Mouse (Mus musculus) embryonic facial prominence, embryonic 10.5 days (tissue): ENCODE results near the gene Ddx47. TPM values are rescaled to one million over a fixed set of nuclear protein-coding genes. Genes with fewer than 3 reads are reported as not detected.

Experiments
- DNase-seq: peaks from one replicate; pipeline ENCODE4 v3.0.0-alpha.2; 2017; ENCODE audit warnings: low spot score
- H3K27ac ChIP-seq: fragments of 300-500 bp; sonication (generic); replicated peaks from 2 replicates; pipeline ENCODE4 v1.5.1; 2016; ENCODE audit warnings: mild to moderate bottlenecking
- H3K27me3 ChIP-seq: fragments of 300-500 bp; sonication (generic); replicated peaks from 2 replicates; pipeline ENCODE4 v1.6.1; 2016; ENCODE audit warnings: low read depth, mild to moderate bottlenecking; ENCODE audit not compliant: poor library complexity, severe bottlenecking
- H3K36me3 ChIP-seq: fragments of 300-500 bp; sonication (generic); replicated peaks from 2 replicates; pipeline ENCODE4 v1.6.1; 2016; ENCODE audit warnings: mild to moderate bottlenecking, moderate library complexity
- H3K4me1 ChIP-seq: fragments of 300-500 bp; sonication (generic); 2 replicates; pipeline ENCODE4 v1.6.1; 2016
- H3K4me3 ChIP-seq: fragments of 300-500 bp; sonication (generic); 2 replicates; pipeline ENCODE4 v1.5.1; 2016; ENCODE audit warnings: mild to moderate bottlenecking, moderate library complexity
- H3K9me3 ChIP-seq: fragments of 300-500 bp; sonication (generic); 2 replicates; pipeline ENCODE4 v1.6.1; 2016; ENCODE audit warnings: mild to moderate bottlenecking
- WGBS: fragments of 180-500 bp; shearing (Covaris S2); methylation state at CpG from one replicate; pipeline ENCODE4 v1.1.7; 2016; 5-methylcytosine and 5-hydroxymethylcytosine counted together
- polyA plus RNA-seq: library from polyadenylated mRNA; unstranded; fragments of >200 nt; fragmentation: Nextera tagmentation; extraction: Ambion mirVana; gene quantifications from 2 replicates; pipeline ENCODE4 v1.2.1, GENCODE M21; 2016

Gene Ddx47
- 113 and 117 TPM in 2 replicates for polyA plus RNA-seq

GRCm38 (mm10) chr6:135011048-135011733 lies at the start of gene Ddx47:
Gene Ddx47 (plus strand): TSS chr6:135011612.
- 6% methylated on average over 19 of the region's 19 CpGs for WGBS
- Histone ChIP-seq H3K4me3 (peak within 1 kb of the TSS; percentile 90), H3K27ac (peak within 1 kb of the TSS; percentile 84), H3K36me3 (peaks cover 31% of the 10 kb centered on the region), H3K9me3 (no peaks in the 10 kb centered on the region), H3K27me3 (no peaks in the 10 kb centered on the region), H3K4me1 (peaks cover 11% of the 10 kb centered on the region)
- DNase-seq = peak; percentile 96

DNA sequence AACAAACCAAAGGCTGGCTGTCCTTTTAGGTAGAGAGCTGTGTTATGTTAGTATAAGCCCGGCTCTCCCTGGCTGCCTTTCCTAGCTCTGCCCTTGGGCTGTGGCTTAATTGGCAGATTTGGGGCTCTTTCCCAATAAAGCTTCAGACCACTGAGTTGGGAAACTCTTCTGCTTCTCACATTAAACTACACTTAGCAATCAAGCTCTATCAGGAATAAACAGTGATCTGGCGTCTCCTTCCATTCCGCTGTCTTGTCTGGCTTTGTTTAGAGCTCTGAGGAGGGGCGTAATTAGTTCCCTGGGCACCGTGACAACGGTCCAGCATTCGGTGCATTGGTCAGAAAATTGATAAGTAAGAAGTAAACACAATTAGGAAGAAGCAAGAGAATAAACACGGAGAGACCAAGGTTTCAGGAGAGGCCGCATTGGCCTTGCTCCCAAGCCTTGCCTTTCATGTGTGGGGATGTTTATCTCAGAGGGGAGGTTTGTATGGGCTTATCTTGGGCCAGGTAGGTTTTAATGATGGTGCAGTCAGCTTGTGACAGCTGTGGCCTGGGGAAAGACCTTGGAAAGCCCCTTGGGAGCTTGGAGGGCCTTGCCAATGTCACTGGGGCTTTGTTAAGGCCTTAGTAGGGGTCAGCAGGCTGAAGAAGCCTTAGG lies 49.4 kb upstream of the Ddx47 start:
- no peak for DNase-seq
- 41% methylated on average over 9 of the region's 9 CpGs for whole genome bisulfite sequencing

GRCm38 (mm10) chr6:134962518-134962893 lies 48.9 kb upstream of the Ddx47 start:
- Histone ChIP-seq H3K4me3 (no peak overlapping the region), H3K27ac (peak overlapping the region; percentile 24; the same call in 1 of the 2 replicates), H3K36me3 (no peaks in the 10 kb centered on the region), H3K27me3 (no peaks in the 10 kb centered on the region), H3K9me3 (no peaks in the 10 kb centered on the region), H3K4me1 (peaks cover 31% of the 10 kb centered on the region)
- no peak for DNase-seq
- 39% methylated on average over 5 of the region's 5 CpGs for WGBS

More for the DNA sequence above, 49.4 kb upstream of the Ddx47 start:
- peaks cover 31% of the 10 kb centered on the region for H3K4me1 ChIP-seq
- H3K9me3 ChIP-seq = no peaks in the 10 kb centered on the region
- H3K36me3 ChIP-seq = no peaks in the 10 kb centered on the region
- no peak overlapping the region for H3K4me3 ChIP-seq
- H3K27me3 ChIP-seq = no peaks in the 10 kb centered on the region
- H3K27ac ChIP-seq = 0 out of 2 replicates have a peak overlapping the region, but pooled peaks have one; percentile 24

DNA sequence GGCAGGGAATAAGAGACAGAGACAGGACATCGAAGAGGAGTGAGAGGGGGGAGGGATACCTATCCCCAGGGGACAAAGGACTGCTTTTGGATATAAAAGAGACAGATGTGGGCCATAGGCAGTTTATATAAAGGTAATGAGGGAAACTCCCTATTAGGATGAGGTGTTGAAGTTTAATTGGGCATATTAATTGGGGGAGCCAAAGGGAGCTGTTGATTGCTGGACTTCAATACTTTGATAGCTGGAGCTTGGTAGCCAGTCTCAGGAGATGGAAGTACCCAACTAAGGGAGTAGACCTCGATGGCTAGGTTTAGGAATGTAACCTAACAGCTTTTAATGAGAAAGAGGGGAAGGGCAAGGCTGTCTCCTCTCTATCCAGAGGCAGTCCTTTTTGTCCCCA lies 47.5 kb upstream of the Ddx47 start:
- H3K36me3 ChIP-seq = no peaks in the 10 kb centered on the region
- H3K4me3 ChIP-seq = no peak overlapping the region
- 75% methylated on average over 2 of the region's 2 CpGs for WGBS
- no peaks in the 10 kb centered on the region for H3K9me3 ChIP-seq
- no peak overlapping the region for H3K27ac ChIP-seq
- DNase-seq = no peak
- H3K27me3 ChIP-seq = no peaks in the 10 kb centered on the region
- H3K4me1 ChIP-seq = peaks cover 31% of the 10 kb centered on the region

DNA sequence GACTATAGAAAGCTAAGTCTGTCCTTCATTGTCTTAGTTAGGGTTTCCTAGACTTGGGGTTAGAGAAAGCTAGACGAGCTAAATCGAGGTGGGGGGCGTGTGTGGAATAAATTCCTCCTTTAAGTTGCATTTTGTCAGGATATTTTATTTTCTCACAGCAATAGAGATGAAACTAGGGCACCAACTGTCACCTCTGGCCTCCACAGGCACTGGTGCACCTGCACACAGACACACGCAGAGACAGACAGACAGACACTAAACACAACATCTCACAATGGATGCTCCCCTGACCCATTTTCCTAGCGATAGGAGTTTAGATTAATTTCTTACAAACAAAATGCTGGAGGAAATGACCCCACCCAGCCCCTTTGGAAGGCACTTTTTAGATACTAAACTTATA lies 44.7 kb upstream of the Ddx47 start:
- Histone ChIP-seq H3K9me3 (no peaks in the 10 kb centered on the region), H3K27me3 (no peaks in the 10 kb centered on the region), H3K27ac (no peak overlapping the region), H3K4me1 (peaks cover 12% of the 10 kb centered on the region), H3K4me3 (no peak overlapping the region), H3K36me3 (no peaks in the 10 kb centered on the region)
- WGBS = 87% methylated on average over 5 of the region's 5 CpGs
- DNase-seq = no peak

GRCm38 (mm10) chr6:134968326-134968725 lies 43.1 kb upstream of the Ddx47 start:
- no peak overlapping the region for H3K4me3 ChIP-seq
- no peaks in the 10 kb centered on the region for H3K27me3 ChIP-seq
- 91% methylated on average over 1 of the region's 1 CpGs for WGBS
- no peak overlapping the region for H3K27ac ChIP-seq
- no peaks in the 10 kb centered on the region for H3K4me1 ChIP-seq
- H3K36me3 ChIP-seq = no peaks in the 10 kb centered on the region
- no peak for DNase-seq
- no peaks in the 10 kb centered on the region for H3K9me3 ChIP-seq

DNA sequence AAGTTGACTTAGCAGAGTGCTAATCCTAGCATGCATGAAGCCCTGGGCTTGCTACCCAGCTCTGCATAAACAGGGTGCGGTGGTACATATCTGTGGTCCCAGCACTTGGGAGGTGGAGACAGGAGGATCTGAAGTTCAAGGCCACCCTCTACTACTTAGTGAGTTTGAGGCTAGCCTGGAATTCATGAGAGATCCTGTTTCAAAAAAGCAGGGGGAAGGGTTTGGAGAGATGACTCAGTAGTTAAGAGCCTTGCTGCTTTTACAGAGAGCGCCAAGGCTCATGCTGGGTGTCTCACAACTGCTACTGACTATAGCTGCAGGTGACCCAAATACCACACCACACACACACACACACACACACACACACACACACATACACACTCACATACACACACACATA lies 41.9 kb upstream of the Ddx47 start:
- H3K4me1 ChIP-seq = no peaks in the 10 kb centered on the region
- whole genome bisulfite sequencing = 92% methylated on average over 2 of the region's 2 CpGs

GRCm38 (mm10) chr6:134972096-134972495 lies 39.3 kb upstream of the Ddx47 start:
- Histone ChIP-seq H3K9me3 (no peaks in the 10 kb centered on the region), H3K27me3 (no peaks in the 10 kb centered on the region), H3K4me3 (no peak overlapping the region), H3K27ac (no peak overlapping the region), H3K36me3 (no peaks in the 10 kb centered on the region), H3K4me1 (peaks cover 16% of the 10 kb centered on the region)
- no peak for DNase-seq
- 54% methylated on average over 4 of the region's 4 CpGs for WGBS

More for the DNA sequence above, 41.9 kb upstream of the Ddx47 start:
- Histone ChIP-seq H3K4me3 (no peak overlapping the region), H3K9me3 (no peaks in the 10 kb centered on the region), H3K36me3 (no peaks in the 10 kb centered on the region), H3K27ac (no peak overlapping the region), H3K27me3 (no peaks in the 10 kb centered on the region)
- DNase-seq = no peak

- H3K36me3 ChIP-seq = no peaks in the 10 kb centered on the region
- no peaks in the 10 kb centered on the region for H3K9me3 ChIP-seq
- H3K4me1 ChIP-seq = peaks cover 26% of the 10 kb centered on the region
- 0 out of 2 replicates have a peak, but pooled peaks cover 5% of the 10 kb centered on the region for H3K27me3 ChIP-seq
- no peak overlapping the region for H3K4me3 ChIP-seq
- WGBS = 68% methylated on average over 6 of the region's 6 CpGs
- no peak for DNase-seq
- H3K27ac ChIP-seq = no peak overlapping the region
These were observed 34.8 kb upstream of the Ddx47 start for GRCm38 (mm10) chr6:134976628-134977027.

DNA sequence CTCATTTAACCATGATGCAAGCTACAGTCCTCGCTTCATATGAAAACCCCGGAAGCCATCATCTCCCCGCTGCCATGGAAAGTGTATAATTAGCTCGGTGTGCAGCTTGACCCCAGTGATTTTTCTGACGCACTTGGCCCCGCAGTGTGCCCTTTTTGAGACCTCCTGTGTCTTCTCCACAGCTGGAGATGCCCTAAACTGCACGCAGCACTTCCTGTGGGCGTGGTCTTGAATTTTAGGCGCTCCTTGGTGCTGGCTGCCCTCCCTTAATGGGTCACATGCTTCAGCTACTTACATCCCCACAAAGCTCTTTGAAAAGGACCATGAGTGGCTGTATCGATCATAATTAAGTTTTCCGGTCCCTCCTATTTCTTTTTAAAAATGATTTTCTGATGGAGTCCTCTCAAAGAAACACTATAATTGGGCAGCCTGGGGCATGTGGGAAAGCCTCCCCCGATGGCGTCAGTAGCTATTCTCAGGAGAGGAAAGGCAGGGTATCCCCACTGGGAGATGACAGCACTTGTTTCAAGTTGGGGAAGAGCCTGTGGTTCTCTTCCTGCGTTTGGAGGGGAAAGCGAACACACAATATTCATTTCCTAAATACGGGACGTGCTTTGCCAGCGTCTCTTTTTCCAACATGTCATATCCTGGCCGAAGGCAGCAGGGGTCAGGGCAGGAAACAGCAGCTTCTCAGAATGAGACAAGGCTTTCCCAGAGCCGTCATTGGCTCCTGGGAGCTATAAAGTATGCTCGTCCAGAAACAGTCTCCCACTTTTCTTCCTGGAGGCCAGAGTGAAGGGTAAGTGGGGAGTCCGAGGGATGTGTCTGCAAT lies 30.0 kb upstream of the Ddx47 start, which contains the start of gene Apold1:
Gene Apold1, plus strand, starts transcription at position 488 of the 832 bp plus-strand sequence.
- peak within 1 kb of the TSS; percentile 43; the same call in 1 of the 2 replicates for H3K4me3 ChIP-seq
- H3K27me3 ChIP-seq = peaks cover 30% of the 10 kb centered on the region
- H3K27ac ChIP-seq = peak within 1 kb of the TSS; percentile 61
- WGBS = 36% methylated on average over 22 of the region's 22 CpGs
- peaks cover 33% of the 10 kb centered on the region for H3K4me1 ChIP-seq
- no peaks in the 10 kb centered on the region for H3K9me3 ChIP-seq
- H3K36me3 ChIP-seq = no peaks in the 10 kb centered on the region
- DNase-seq = peak; percentile 58

GRCm38 (mm10) chr6:134983529-134984370 lies 27.7 kb upstream of the Ddx47 start:
- peaks cover 31% of the 10 kb centered on the region for H3K4me1 ChIP-seq
- peak overlapping the region; percentile 77 for H3K27ac ChIP-seq
- WGBS = 3% methylated on average over 62 of the region's 62 CpGs
- no peaks in the 10 kb centered on the region for H3K36me3 ChIP-seq
- H3K9me3 ChIP-seq = no peaks in the 10 kb centered on the region
- peaks cover 30% of the 10 kb centered on the region for H3K27me3 ChIP-seq
- H3K4me3 ChIP-seq = peak overlapping the region; percentile 68
- DNase-seq = peak; percentile 93

DNA sequence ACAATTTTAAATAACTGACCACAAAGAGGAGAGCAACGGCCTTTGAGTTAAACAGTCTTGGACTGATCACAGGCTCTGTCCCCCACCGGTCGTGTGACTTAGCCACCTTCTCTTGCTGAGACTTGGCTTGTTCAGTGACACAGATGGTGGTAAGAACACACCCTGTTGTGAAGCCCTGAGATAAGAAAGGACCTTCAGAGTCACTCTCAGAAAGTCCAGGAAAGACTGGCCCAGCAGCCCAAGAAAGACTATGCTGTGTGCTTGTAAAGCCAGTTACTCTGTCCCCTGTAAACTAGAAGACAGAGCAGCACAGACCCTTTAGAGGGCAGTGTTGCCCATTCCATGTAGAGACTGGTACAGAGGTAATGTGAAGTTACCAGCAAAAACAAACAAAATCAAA lies 26.7 kb upstream of the Ddx47 start:
- no peaks in the 10 kb centered on the region for H3K9me3 ChIP-seq
- no peak overlapping the region for H3K27ac ChIP-seq
- DNase-seq = no peak
- H3K27me3 ChIP-seq = peaks cover 30% of the 10 kb centered on the region
- no peaks in the 10 kb centered on the region for H3K36me3 ChIP-seq
- H3K4me3 ChIP-seq = no peak overlapping the region
- 61% methylated on average over 3 of the region's 3 CpGs for WGBS
- H3K4me1 ChIP-seq = peaks cover 31% of the 10 kb centered on the region
